11 mouse cellular contexts compared by ENCODE assay signal in genomic region chr15:27789325-27789724, GRCm38 (mm10).
DNase-seq lines count a peak whose midpoint lies in the region; ATAC-seq and TF ChIP-seq lines count a peak whose summit lies in the region.
"Had no signal": no experiment of that assay in that cellular context is flagged by ENCODE, and none has a peak within 500 bp of the region (broad histone marks: within the 10 kb centered on the region; RNA-seq: fewer than 3 reads in every experiment).

No protein-coding gene starts in this region.

- WGBS in heart, embryonic 11.5 days (ENCODE audit: insufficient replicate concordance) = 59% methylated on average over 3 of the region's 3 CpGs
- 60% methylated on average over 3 of the region's 3 CpGs for WGBS in lung, embryonic 16.5 days
- WGBS in lung, postnatal 0 days = 77% methylated on average over 3 of the region's 3 CpGs
- WGBS in hindbrain, embryonic 15.5 days = 51% methylated on average over 3 of the region's 3 CpGs
- WGBS in stomach, embryonic 16.5 days = 49% methylated on average over 3 of the region's 3 CpGs

- H3K9me3 ChIP-seq in heart, embryonic 11.5 days (replicated peaks; ENCODE audit: control insufficient read depth, low read length) = no peaks in the 10 kb centered on the region
- H3K9me3 ChIP-seq in lung, embryonic 16.5 days (ENCODE audit: control insufficient read depth, low read length) = no peaks in the 10 kb centered on the region
- no peaks in the 10 kb centered on the region for H3K9me3 ChIP-seq in lung, postnatal 0 days (ENCODE audit: low read length)
- no peaks in the 10 kb centered on the region for H3K9me3 ChIP-seq in hindbrain, embryonic 15.5 days
- H3K9me3 ChIP-seq in stomach, embryonic 16.5 days (replicated peaks; ENCODE audit: control insufficient read depth, low read length) = no peaks in the 10 kb centered on the region
- H3K9me3 ChIP-seq: megakaryocyte, embryonic 14.5 days had no signal

- no peak overlapping the region for H3K4me2 ChIP-seq in heart, embryonic 11.5 days
- H3K4me2 ChIP-seq in lung, embryonic 16.5 days (ENCODE audit: low read depth, low read length) = no peak overlapping the region
- H3K4me2 ChIP-seq in lung, postnatal 0 days (replicated peaks; ENCODE audit: low read depth, low read length) = no peak overlapping the region
- no peak overlapping the region for H3K4me2 ChIP-seq in hindbrain, embryonic 15.5 days
- H3K4me2 ChIP-seq in stomach, embryonic 16.5 days (ENCODE audit: low read depth, low read length) = no peak overlapping the region

- H3K4me3 ChIP-seq in heart, embryonic 11.5 days (ENCODE audit: low read depth, low read length) = no peak overlapping the region
- H3K4me3 ChIP-seq in lung, embryonic 16.5 days (ENCODE audit: low read length) = no peak overlapping the region
- H3K4me3 ChIP-seq in lung, postnatal 0 days (ENCODE audit: low read depth, low read length) = no peak overlapping the region
- H3K4me3 ChIP-seq in hindbrain, embryonic 15.5 days = no peak overlapping the region
- no peak overlapping the region for H3K4me3 ChIP-seq in stomach, embryonic 16.5 days (replicated peaks; ENCODE audit: low read length)
- H3K4me3 ChIP-seq: megakaryocyte, embryonic 14.5 days had no signal

- TF ChIP-seq EP300 in lung, postnatal 0 days (IDR thresholded peaks at IDR 0.05) = no peak

- no peaks in the 10 kb centered on the region for H3K36me3 ChIP-seq in heart, embryonic 11.5 days (ENCODE audit: control insufficient read depth, insufficient read depth, low read length)
- H3K36me3 ChIP-seq in lung, embryonic 16.5 days (ENCODE audit: control insufficient read depth, insufficient read depth, low read length) = no peaks in the 10 kb centered on the region
- no peaks in the 10 kb centered on the region for H3K36me3 ChIP-seq in lung, postnatal 0 days (ENCODE audit: insufficient read depth, low read length)
- no peaks in the 10 kb centered on the region for H3K36me3 ChIP-seq in hindbrain, embryonic 15.5 days
- no peaks in the 10 kb centered on the region for H3K36me3 ChIP-seq in stomach, embryonic 16.5 days (ENCODE audit: control insufficient read depth, insufficient read depth, low read length)

- DNase-seq in heart, adult 11 months = no peak
- no peak for DNase-seq in lung, postnatal 0 days (ENCODE audit: low spot score)
- DNase-seq in right cerebral cortex, postnatal 36 days (ENCODE audit: low spot score in 2 of 2) = no peak
- DNase-seq in kidney, adult 11 months = no peak
- DNase-seq: adrenal gland, postnatal 14 days; left cerebral cortex, postnatal 4 days had no signal

- peaks cover 71% of the 10 kb centered on the region for H3K4me1 ChIP-seq in heart, embryonic 11.5 days (ENCODE audit: control insufficient read depth, insufficient read depth, low read length)
- H3K4me1 ChIP-seq in lung, embryonic 16.5 days (replicated peaks; ENCODE audit: control insufficient read depth, insufficient read depth, low read length) = peaks cover 51% of the 10 kb centered on the region
- peaks cover 20% of the 10 kb centered on the region; the same call in 1 of the 2 replicates for H3K4me1 ChIP-seq in lung, postnatal 0 days (ENCODE audit: insufficient read depth, low read depth, low read length)
- peaks cover 87% of the 10 kb centered on the region for H3K4me1 ChIP-seq in hindbrain, embryonic 15.5 days (replicated peaks)
- peaks cover 44% of the 10 kb centered on the region for H3K4me1 ChIP-seq in stomach, embryonic 16.5 days (ENCODE audit: control insufficient read depth, insufficient read depth, low read length)

- ATAC-seq in heart, embryonic 11.5 days (replicated peaks; ENCODE audit: insufficient number of reproducible peaks, low FRiP score, low TSS enrichment) = no peak
- ATAC-seq in lung, embryonic 16.5 days (ENCODE audit: low read depth) = no peak
- no peak for ATAC-seq in lung, postnatal 0 days
- ATAC-seq in hindbrain, embryonic 15.5 days (ENCODE audit: low FRiP score, low read depth) = no peak
- ATAC-seq in stomach, embryonic 16.5 days (ENCODE audit: insufficient read depth, low FRiP score) = no peak

- TF ChIP-seq CTCF in lung, postnatal 0 days (IDR thresholded peaks at IDR 0.05) = no peak

- peak overlapping the region; percentile 84 for H3K27ac ChIP-seq in heart, embryonic 11.5 days (ENCODE audit: low read depth, low read length)
- H3K27ac ChIP-seq in lung, embryonic 16.5 days (ENCODE audit: low read length) = peak overlapping the region; percentile 79
- no peak overlapping the region for H3K27ac ChIP-seq in lung, postnatal 0 days (ENCODE audit: low read length)
- H3K27ac ChIP-seq in hindbrain, embryonic 15.5 days (replicated peaks) = peak overlapping the region; percentile 81
- H3K27ac ChIP-seq in stomach, embryonic 16.5 days (ENCODE audit: low read length) = peak overlapping the region; percentile 87

- H3K27me3 ChIP-seq in heart, embryonic 11.5 days (ENCODE audit: control insufficient read depth, insufficient read depth, low read length) = no peaks in the 10 kb centered on the region
- no peaks in the 10 kb centered on the region for H3K27me3 ChIP-seq in lung, embryonic 16.5 days (ENCODE audit: control insufficient read depth, insufficient read depth, low read depth, low read length)
- H3K27me3 ChIP-seq in lung, postnatal 0 days (replicated peaks; ENCODE audit: insufficient read depth, low read length) = no peaks in the 10 kb centered on the region
- no peaks in the 10 kb centered on the region for H3K27me3 ChIP-seq in hindbrain, embryonic 15.5 days
- no peaks in the 10 kb centered on the region for H3K27me3 ChIP-seq in stomach, embryonic 16.5 days (ENCODE audit: control insufficient read depth, insufficient read depth, low read length)

- no peak overlapping the region for H3K9ac ChIP-seq in heart, embryonic 11.5 days (ENCODE audit: low read depth, low read length)
- H3K9ac ChIP-seq in lung, embryonic 16.5 days (ENCODE audit: low read length) = no peak overlapping the region
- H3K9ac ChIP-seq in lung, postnatal 0 days (replicated peaks; ENCODE audit: low read depth) = no peak overlapping the region
- H3K9ac ChIP-seq in hindbrain, embryonic 15.5 days = no peak overlapping the region
- no peak overlapping the region; the same call in 1 of the 2 replicates for H3K9ac ChIP-seq in stomach, embryonic 16.5 days (ENCODE audit: low read length)
